Mouse (Mus musculus): ENCODE results near the gene Wdr78.

DNA sequence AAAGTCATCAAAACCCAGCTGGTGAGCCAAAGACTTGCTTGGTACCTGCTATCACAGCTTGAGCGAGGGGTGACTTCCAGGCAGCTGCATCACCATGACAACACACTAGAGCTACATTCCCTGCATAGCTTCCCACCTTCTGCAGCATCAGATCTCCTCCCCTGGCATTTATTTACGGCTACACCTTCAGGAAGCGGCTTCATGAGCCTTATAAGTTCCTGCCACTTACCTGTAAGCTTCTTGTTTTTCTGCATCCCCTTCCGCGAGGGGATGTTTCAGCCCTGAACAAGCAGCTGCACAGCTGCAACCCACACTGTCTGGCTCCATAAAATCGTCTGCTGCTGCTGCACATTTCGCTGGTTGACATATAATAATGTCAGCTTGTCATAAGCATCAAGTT lies 102.5 kb downstream of the Wdr78 start:
- TF ChIP-seq REST (IDR thresholded peaks at IDR 0.05; ENCODE audit: insufficient read depth, insufficient read length) (no peak), POLR2A (IDR thresholded peaks at IDR 0.05; ENCODE audit: insufficient read length, low read depth) (no peak), MYOG (IDR thresholded peaks at IDR 0.05; ENCODE audit: control insufficient read depth in 1 of 3, insufficient read depth in 1 of 3, insufficient read length in 2 of 3, low read depth in 2 of 3) (no peak), TCF12 (IDR thresholded peaks at IDR 0.05; ENCODE audit: insufficient read depth, poor library complexity, severe bottlenecking) (no peak), E2F4 (IDR thresholded peaks at IDR 0.05; ENCODE audit: insufficient read depth) (no peak)
